ENCODE assay signal across 10 mouse cellular contexts in genomic region chr6:126585813-126586212, GRCm38 (mm10). TPM values are rescaled to one million over a fixed set of nuclear protein-coding genes. Genes with fewer than 3 reads are reported as not detected.
DNase-seq lines count a peak whose midpoint lies in the region; ATAC-seq lines count a peak whose summit lies in the region.
"Had no signal": no experiment of that assay in that cellular context is flagged by ENCODE, and none has a peak within 500 bp of the region (broad histone marks: within the 10 kb centered on the region; RNA-seq: fewer than 3 reads in every experiment).

No protein-coding gene starts in this region.

- no peak overlapping the region for H3K9ac ChIP-seq in kidney, embryonic 14.5 days (ENCODE audit: low read depth, low read length)
- H3K9ac ChIP-seq: liver, embryonic 15.5 days had no signal

- H3K4me1 ChIP-seq in kidney, embryonic 14.5 days (ENCODE audit: control insufficient read depth, insufficient read depth, low read length), result no peaks in the 10 kb centered on the region
- H3K4me1 ChIP-seq: liver, embryonic 15.5 days had no signal

- intact Hi-C loops in gastrocnemius, postnatal 14 days (cut with DNase I; ENCODE audit: low total_unique reads), result no loop called here

- no peak overlapping the region for H3K27ac ChIP-seq in kidney, embryonic 14.5 days (ENCODE audit: low read depth, low read length)
- H3K27ac ChIP-seq: liver, embryonic 15.5 days had no signal

- no peaks in the 10 kb centered on the region for H3K9me3 ChIP-seq in kidney, embryonic 14.5 days (ENCODE audit: control insufficient read depth, low read length)
- H3K9me3 ChIP-seq: liver, embryonic 15.5 days had no signal

- H3K4me3 ChIP-seq in kidney, embryonic 14.5 days (ENCODE audit: low read length), result no peak overlapping the region
- H3K4me3 ChIP-seq: liver, embryonic 15.5 days had no signal

- no peaks in the 10 kb centered on the region for H3K36me3 ChIP-seq in kidney, embryonic 14.5 days (ENCODE audit: control insufficient read depth, insufficient read depth, low read length)
- H3K36me3 ChIP-seq: G1E; liver, embryonic 15.5 days had no signal

- no peak for ATAC-seq in granulocyte monocyte progenitor cell, adult 5-6 weeks (replicated peaks; ENCODE audit: poor library complexity, severe bottlenecking)
- ATAC-seq in kidney, embryonic 14.5 days (ENCODE audit: low FRiP score, low TSS enrichment), result no peak
- ATAC-seq in megakaryocyte-erythroid progenitor cell, adult 5-6 weeks (replicated peaks; ENCODE audit: low FRiP score, low TSS enrichment, poor library complexity, severe bottlenecking), result no peak

- H3K27me3 ChIP-seq in kidney, embryonic 14.5 days (ENCODE audit: control insufficient read depth, insufficient read depth, low read length), result no peaks in the 10 kb centered on the region
- H3K27me3 ChIP-seq: liver, embryonic 15.5 days had no signal

- DNase-seq in kidney, postnatal 4 days, result peak; percentile 26 to 29
- DNase-seq in kidney, adult 8-10 months, result no peak
- DNase-seq in cerebellum, adult 11 months, result peak; percentile 96
- peak; percentile 44 for DNase-seq in gastrocnemius, postnatal 14 days
- peak; percentile 90 to 91 for DNase-seq in left cerebral cortex, adult 18-20 months (ENCODE audit: low spot score in 2 of 2)

- WGBS in kidney, embryonic 14.5 days, result 56% methylated on average over 7 of the region's 7 CpGs

- H3K4me2 ChIP-seq in kidney, embryonic 14.5 days (replicated peaks; ENCODE audit: low read depth, low read length), result no peak overlapping the region
- H3K4me2 ChIP-seq: liver, embryonic 15.5 days had no signal

RNA-seq across cellular contexts. Expression of gene Kcna5, which starts 50.6 kb away (rescaled TPM):
- total RNA-seq in gastrocnemius, postnatal 14 days (2021), result 10 to 100 TPM in 1 of 2 experiments, 1 to 10 TPM in 1; 2.8 to 11.2 TPM
- 1 to 10 TPM; 5.8 to 6.3 TPM for total RNA-seq in left cerebral cortex, adult 18-20 months (2021)
- total RNA-seq in granulocyte monocyte progenitor cell, adult 5-6 weeks (2014; fragmentation: Nextera tagmentation), result not detected in 2 replicates
- total RNA-seq in granulocyte monocyte progenitor cell, adult 5-6 weeks (2017), result not detected in 2 replicates
- 1.7 and 4.2 TPM in 2 replicates for polyA plus RNA-seq in kidney, embryonic 14.5 days (2014; fragmentation: Nextera tagmentation; extraction: Ambion mirVana)
- total RNA-seq in megakaryocyte-erythroid progenitor cell, adult 5-6 weeks (2014; fragmentation: Nextera tagmentation), result not detected in 2 replicates
- total RNA-seq in megakaryocyte-erythroid progenitor cell, adult 5-6 weeks (2017), result not detected in 2 replicates
- total RNA-seq: G1E had no signal
- polyA plus RNA-seq: G1E had no signal

Comparison
In these comparisons a context has a peak if more than half of its experiments do, and no peak if none do; other contexts are left out.
1. DNase-seq: peak in kidney, postnatal 4 days (2 of 2), cerebellum, adult 11 months (single experiment), gastrocnemius, postnatal 14 days (single experiment) and left cerebral cortex, adult 18-20 months (2 of 2); none in kidney, adult 8-10 months (0 of 2).